Mouse (Mus musculus): ENCODE measurements around the gene Avpr2.

Avpr2 gene

DNA sequence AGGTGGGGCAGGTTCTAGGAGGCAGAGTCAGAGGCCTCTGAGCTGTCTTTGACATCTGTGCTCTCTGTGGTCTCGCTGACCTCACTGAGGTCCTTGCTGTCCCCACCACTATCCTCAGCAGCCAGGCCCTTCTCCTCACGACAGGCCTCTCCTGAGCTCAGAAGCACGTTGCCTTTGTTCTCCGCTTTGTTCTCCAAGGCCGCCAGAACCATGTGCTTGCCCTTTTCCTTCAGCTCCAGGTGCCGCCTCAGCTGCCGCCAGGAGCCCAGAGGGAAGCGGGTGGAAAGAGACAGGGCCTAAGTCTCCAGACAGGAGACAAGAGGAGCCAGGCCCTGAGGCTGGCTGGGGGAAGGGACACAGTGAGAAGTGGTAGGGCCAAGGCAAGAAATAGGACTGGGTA lies 25.0 kb downstream of the Avpr2 start:
- no peak for DNase-seq (ENCODE audit: low spot score in 2 of 2)

DNA sequence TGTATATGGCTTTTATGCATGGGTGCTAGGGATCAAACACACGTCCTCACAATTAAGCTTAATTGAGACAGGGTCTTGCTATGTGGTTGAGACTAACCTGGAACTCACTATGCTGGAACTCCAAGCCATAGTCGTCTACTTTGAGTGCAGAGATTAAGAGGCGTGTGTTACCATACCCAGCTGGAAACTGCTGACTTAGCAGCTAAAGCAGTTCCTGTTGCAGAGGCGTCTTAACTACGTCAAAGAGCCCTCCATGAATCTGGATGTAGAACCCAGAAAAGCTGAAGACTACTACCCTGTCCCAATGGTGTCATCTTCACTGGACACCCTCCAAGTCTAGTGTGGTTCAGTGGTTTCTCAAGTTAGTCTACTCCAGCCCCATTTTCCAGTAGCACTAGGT lies 26.7 kb downstream of the Avpr2 start:
- DNase-seq (ENCODE audit: low spot score in 2 of 2), result no peak

DNA sequence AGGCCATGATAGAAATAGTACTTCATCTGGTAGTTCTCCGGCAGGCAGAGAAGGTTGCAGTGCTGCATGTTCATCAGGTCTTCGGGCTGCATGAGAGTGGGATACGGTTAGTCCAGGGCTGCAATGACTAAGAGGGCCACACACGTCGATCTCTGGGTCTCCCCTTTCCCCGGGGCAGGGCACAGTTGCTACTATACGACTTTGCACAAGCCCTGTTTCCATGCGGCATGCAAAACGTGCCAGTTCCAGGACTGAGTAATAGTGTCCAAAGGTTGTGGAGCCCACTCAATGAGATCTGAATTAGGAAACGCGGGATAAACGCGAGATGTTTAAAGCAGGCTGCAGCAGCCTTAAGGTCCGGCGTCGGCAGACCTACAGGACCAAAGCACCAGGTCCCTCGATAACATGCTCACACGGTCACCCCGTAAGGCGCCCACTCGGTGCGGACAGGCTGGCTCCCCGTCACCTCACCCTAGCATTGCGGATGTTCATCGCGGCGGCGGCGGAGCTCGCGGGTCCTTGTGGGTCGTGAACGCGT lies 29.5 kb downstream of the Avpr2 start:
- no peak for DNase-seq (ENCODE audit: low spot score in 2 of 2)

DNA sequence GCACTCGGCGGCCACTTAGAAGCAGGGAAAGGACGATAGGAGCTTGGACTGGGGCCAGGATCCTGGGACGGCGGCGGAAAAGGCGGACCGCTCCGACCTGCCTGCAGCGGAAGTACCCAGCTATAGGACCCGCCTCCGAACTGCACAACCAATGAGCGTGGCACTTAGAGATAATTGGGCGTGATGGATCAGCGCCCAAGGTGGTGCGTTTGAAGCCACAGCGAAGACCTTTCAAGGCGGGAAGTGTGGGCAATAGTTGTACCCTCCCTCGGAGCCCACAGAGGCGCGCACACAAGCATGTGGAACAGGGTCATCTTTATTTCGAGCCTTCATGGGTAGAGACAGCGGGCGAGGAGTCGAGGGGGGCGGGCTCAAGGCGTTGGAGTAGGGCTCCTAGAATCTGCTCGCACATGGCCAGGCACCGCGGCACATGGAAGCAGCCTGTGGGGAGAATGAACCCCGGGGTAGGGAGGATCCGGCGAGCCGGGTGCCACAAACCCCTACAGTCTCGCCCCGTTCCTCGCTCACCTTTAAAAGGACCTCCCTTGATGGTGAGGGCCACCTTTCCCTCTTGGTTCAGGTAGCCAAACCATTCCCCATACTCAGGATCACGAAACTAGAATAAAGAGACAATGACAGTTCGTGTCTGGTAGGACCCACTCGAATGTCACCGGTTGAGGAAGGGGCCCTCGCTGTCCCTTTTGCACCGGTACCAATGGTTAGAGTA lies 30.1 kb downstream of the Avpr2 start, which contains the start of the genes Arhgap4 and Naa10:
Gene Arhgap4, minus strand, starts transcription at position 48 of the 727 bp plus-strand sequence.
Gene Naa10, minus strand, starts transcription at position 122 of the 727 bp plus-strand sequence.
- DNase-seq (ENCODE audit: low spot score in 2 of 2), result peak; percentile 76 to 87

DNA sequence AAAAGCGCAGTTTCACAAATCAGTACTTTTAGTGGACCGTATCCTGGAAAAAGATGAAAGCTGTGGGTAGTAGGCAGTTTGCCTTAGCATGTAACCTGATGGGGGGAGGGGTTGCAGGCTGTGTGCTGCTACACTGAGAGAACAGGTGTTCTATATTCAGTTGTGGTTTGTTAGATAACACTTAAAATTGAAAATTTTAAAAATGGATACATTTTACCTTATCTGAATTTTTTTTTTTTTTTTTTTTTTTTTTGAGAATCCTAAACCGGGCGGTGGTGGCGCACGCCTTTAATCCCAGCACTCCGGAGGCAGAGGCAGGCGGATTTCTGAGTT lies 30.6 kb downstream of the Avpr2 start:
- DNase-seq (ENCODE audit: low spot score in 2 of 2), result no peak

DNA sequence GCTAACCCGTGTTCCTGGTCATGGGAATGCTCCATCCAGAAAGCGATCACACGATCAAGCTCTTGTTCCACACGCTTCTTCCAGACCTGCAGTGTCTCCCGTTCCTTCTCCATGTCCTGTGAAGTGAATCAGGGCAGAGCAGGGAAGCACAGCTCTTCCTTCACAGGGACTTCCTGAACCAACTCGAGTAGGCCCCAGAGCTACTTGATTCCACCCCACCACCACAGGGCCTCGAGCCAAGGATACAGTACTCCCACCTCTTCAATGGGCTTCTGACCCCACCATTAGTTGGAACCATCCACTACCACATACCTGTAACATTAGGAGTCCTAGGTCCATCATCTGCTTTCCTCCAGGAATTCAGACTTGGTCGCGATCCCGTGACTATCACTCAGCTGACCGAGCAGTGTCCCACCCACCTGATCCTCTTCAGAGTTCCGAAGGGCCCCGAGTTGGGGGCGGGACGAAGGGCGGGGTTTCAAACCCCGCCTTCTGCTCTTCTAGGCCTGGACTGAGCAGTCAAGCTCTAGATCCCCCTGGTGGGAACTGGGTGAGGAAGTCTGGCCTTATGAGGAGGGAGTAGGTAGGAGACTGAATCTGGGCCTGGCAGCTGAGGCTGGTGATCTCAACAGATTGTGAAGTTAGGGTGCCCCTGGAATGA lies 38.6 kb downstream of the Avpr2 start, which contains the start of gene Renbp:
Gene Renbp, minus strand, starts transcription at position 449 of the 661 bp plus-strand sequence.
- peak; percentile 35 to 55 for DNase-seq (ENCODE audit: low spot score in 2 of 2)

DNA sequence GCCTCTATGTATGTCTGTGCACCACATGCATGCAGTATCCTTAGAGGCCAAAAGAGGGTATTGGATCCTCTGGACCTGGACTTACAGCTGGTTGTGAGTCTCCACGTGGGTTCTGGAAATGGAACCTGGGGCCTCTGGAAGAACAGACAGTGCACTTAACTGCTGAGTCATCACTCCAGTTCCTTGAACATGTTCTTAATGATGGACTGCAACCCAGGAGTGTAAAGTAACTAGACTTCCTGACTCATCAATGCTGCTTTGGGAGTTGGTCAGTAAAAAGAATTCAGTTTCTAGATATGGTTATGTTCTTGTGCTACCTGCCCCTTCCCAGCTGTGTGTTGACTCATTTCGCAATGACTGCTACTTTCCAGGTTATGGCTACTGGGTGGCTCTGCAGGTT lies 40.0 kb downstream of the Avpr2 start:
- DNase-seq (ENCODE audit: low spot score in 2 of 2), result no peak

DNA sequence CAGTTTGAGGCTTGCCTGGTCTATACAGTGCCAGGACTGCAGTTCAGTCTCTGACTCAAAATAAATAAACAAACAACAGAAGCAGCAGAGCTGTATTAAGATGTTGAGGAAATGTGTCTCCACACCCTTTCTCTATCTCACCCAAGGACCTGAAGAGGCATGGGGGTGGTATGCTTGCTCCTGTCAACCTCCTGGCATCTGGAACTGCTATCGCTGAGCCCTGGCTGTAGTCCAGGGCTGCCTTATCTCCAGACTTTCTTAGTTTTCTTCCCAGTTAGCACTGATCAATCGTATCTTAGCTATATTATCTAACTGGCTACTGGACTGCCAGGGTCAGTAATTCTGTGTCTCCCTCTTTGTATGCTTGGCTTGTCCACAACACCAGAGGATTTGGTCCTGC lies 50.0 kb downstream of the Avpr2 start:
- no peak for DNase-seq (ENCODE audit: low spot score in 2 of 2)

DNA sequence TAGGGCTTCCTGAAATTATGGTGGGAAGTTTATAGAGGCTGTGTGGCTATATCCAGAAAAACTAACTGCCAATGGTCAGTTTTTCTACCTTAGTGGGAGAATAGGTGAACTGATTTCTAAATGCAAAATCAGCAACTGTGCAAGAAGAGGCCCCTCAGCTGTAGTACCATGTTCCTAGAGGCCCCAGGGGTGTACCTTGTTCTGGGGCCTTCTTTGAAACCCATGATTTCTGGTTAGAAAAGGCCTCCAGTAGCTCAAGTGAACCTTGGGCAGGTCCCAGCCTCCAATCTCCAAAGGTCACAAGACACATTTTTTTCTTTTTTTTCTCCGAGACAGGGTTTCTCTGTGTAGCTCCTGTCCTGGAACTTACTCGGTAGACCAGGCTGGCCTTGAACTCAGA lies 50.4 kb downstream of the Avpr2 start:
- no peak for DNase-seq (ENCODE audit: low spot score in 2 of 2)

All from urinary bladder, postnatal 36 days (tissue).